Mouse (Mus musculus): ENCODE results near the gene Olfr301.

Gene Olfr301

DNA sequence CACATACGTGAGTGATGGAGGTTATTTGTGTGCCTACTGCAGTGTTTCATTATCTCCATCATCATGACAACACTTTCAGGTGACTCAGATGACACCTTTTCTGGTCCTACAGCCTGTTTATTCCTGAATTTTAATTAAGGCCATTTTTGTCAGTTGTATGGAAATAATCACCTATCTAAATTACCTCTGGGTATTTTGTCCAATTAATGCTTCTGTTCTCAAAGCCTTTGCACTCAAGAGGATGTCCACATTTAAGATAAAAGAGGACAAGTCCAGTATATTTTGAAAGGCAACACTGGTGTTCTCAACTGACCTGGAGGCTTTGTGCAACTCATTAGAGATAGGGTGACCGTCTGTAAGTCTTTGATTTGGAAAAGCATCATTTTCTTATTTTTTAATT lies at the start of gene Olfr301:
Gene Olfr301 (plus strand): TSS at position 301 of the 400 bp plus-strand sequence.
- DNase-seq (ENCODE audit: low spot score in 2 of 2) = no peak

DNA sequence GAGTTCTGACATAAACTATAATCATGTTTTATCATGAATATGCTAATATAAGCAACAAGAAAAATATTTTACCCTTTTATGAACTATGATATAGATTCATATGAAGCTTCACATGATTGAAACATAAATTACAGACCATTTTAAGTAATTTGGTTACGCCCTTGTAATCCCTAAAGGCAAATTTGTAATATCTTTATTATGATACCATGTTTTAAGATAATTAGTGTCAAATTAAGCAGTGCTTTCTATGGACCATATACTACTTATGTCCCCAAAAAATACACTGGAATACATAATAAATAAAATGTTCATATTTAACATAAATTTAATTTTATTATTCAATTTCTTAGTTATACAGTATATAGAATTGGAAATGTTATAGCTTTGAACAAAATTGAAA lies 36.8 kb upstream of the Olfr301 start, which contains the start of gene Olfr305:
Gene Olfr305 (minus strand): TSS at position 101 of the 400 bp plus-strand sequence.
- no peak for DNase-seq (ENCODE audit: low spot score in 2 of 2)

DNA sequence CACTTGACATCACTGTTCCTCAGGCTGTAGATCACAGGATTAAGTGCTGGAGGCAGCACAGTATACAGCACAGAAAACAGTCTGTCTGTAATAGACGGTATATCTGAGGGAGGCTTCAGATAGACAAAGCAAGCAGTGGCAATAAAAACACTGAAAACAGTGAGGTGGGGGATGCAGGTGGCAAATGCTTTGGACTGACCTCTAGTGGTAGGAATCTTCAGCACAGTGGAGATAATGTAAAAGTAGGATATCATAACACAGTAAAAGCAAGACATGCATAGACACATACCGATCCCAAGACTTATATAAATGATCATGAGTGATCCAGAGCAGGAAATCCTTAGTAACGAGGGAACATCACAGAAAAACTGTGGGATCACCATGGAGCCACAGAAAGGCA lies 17.9 kb upstream of the Olfr301 start:
- no peak for DNase-seq (ENCODE audit: low spot score in 2 of 2)

DNA sequence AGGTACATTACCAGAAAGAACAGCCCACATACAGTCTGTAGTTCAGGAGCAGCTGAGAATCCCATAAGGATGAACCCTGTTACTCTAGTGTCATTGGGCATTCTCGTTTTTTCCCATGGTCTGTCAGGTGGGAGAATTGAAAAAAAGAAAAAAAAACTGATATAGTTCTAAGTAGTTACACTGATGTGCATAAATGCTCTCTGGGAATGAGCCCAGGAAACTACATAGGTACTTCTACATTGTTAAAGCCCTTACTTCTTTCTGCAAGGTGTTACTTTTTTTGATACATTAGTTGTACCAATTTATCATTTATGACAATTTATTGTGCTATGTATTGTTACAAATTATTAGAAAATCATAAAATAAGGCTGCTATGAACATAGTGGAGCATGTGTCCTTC lies 17.1 kb upstream of the Olfr301 start, which contains the start of gene Olfr304:
Gene Olfr304 (minus strand): TSS at position 101 of the 400 bp plus-strand sequence.
- DNase-seq (ENCODE audit: low spot score in 2 of 2) = no peak

DNA sequence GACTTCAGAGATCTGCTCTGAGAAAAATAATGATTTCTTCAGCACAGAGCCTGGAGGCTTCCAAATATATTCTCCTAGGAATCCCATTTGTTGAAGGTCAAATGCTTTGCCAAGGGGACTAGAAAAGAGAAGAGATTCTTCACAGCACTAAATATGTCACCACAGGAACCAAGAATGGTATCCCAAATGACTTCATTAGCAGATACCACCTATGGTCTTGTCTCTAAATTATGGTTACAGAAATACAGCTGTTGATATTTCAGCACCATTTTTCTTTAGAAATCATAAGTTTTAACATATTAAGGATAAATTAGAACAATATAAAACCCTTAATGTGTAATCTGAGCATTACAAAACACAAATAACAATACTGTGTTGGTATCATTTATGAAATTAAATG lies 6.0 kb upstream of the Olfr301 start, which contains the start of gene Olfr303:
Gene Olfr303 (minus strand): TSS at position 101 of the 400 bp plus-strand sequence.
- no peak for DNase-seq (ENCODE audit: low spot score in 2 of 2)

DNA sequence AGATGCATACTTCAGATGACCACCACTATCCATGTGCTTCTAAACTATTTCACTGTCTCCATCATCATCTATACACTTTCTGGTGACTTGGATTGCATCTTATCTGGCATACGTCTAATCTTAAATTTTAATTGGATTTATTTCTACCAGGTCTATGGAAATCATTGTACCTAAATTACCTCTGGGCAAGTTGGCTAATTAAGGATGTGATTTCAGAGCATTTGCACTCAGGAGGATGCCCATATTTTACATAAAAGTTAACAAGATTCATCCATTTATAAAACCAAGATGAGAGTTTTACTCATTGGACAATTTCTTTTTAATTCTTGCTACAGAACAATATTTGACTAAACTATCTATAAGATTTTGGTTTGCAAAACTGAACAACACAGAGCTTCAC lies 56.0 kb downstream of the Olfr301 start, which contains the start of gene Olfr299:
Gene Olfr299 (plus strand): TSS at position 301 of the 400 bp plus-strand sequence.
- DNase-seq (ENCODE audit: low spot score in 2 of 2) = no peak
